Mouse (Mus musculus) hindbrain, embryonic 13.5 days (tissue): ENCODE results near the gene Lrmda. TPM values are rescaled to one million over a fixed set of nuclear protein-coding genes. Genes with fewer than 3 reads are reported as not detected.
"Not testable (repeated sequence)": the region's sequence is repeated elsewhere in the genome, so short reads cannot be mapped to it uniquely, and the experiment has no call there.

Source experiments
- ATAC-seq: fragments of 200-750 bp; cut with Nextera tagmentation; 2 replicates; pipeline ENCODE4 v1.8.0; 2017; ENCODE audit warnings: moderate TSS enrichment; ENCODE audit not compliant: low FRiP score
- H3K27ac ChIP-seq: fragments of 300-500 bp; sonication (generic); 2 replicates; pipeline ENCODE4 v1.5.1; 2015; ENCODE audit warnings: inconsistent platforms, mild to moderate bottlenecking, moderate library complexity
- H3K27me3 ChIP-seq: fragments of 300-500 bp; sonication (generic); 2 replicates; pipeline ENCODE4 v1.6.1; 2015; ENCODE audit warnings: mild to moderate bottlenecking, inconsistent platforms
- H3K36me3 ChIP-seq: fragments of 300-500 bp; sonication (generic); 2 replicates; pipeline ENCODE4 v1.6.1; 2015; ENCODE audit warnings: mild to moderate bottlenecking, inconsistent platforms
- H3K4me1 ChIP-seq: fragments of 300-500 bp; sonication (generic); replicated peaks from 2 replicates; pipeline ENCODE4 v1.6.1; 2015; ENCODE audit warnings: inconsistent platforms
- H3K4me2 ChIP-seq: fragments of 300-500 bp; sonication (generic); 2 replicates; pipeline ENCODE4 v1.6.1; 2015; ENCODE audit warnings: inconsistent platforms, mild to moderate bottlenecking, moderate library complexity
- H3K4me3 ChIP-seq: fragments of 300-500 bp; sonication (generic); 2 replicates; pipeline ENCODE4 v1.5.1; 2015; ENCODE audit warnings: mild to moderate bottlenecking, inconsistent platforms
- H3K9ac ChIP-seq: fragments of 300-500 bp; sonication (generic); 2 replicates; pipeline ENCODE4 v1.6.1; 2015; ENCODE audit warnings: mild to moderate bottlenecking, inconsistent platforms
- H3K9me3 ChIP-seq: fragments of 300-500 bp; sonication (generic); 2 replicates; pipeline ENCODE4 v1.6.1; 2016; ENCODE audit warnings: inconsistent platforms
- WGBS: fragments of 180-500 bp; shearing (Covaris S2); methylation state at CpG from one replicate; pipeline ENCODE4 v1.1.7; 2015; 5-methylcytosine and 5-hydroxymethylcytosine counted together
- polyA plus RNA-seq: library from polyadenylated mRNA; unstranded; fragments of >200 nt; fragmentation: Nextera tagmentation; extraction: Ambion mirVana; gene quantifications from 2 replicates; pipeline ENCODE4 v1.2.1, GENCODE M21; 2015

Lrmda gene
- polyA plus RNA-seq, 1 experiment from 2014 or later = 0.16 TPM

GRCm38 (mm10) chr14:22781709-22782108 is 762.2 kb downstream of the Lrmda start:
- no peak overlapping the region for H3K9ac ChIP-seq
- no peaks in the 10 kb centered on the region for H3K9me3 ChIP-seq
- no peak overlapping the region for H3K27ac ChIP-seq
- no peaks in the 10 kb centered on the region for H3K27me3 ChIP-seq
- 90% methylated on average over 2 of the region's 2 CpGs for WGBS
- H3K4me1 ChIP-seq = peaks cover 18% of the 10 kb centered on the region
- no peak for ATAC-seq
- H3K4me2 ChIP-seq = no peak overlapping the region
- H3K36me3 ChIP-seq = no peaks in the 10 kb centered on the region
- no peak overlapping the region for H3K4me3 ChIP-seq

GRCm38 (mm10) chr14:22782365-22782764 is 762.9 kb downstream of the Lrmda start:
- H3K27ac ChIP-seq = no peak overlapping the region
- no peak for ATAC-seq
- no peaks in the 10 kb centered on the region for H3K27me3 ChIP-seq
- no peak overlapping the region for H3K4me2 ChIP-seq
- no peaks in the 10 kb centered on the region for H3K36me3 ChIP-seq
- no peak overlapping the region for H3K9ac ChIP-seq
- H3K4me1 ChIP-seq = peaks cover 18% of the 10 kb centered on the region
- 56% methylated on average over 2 of the region's 2 CpGs for WGBS
- H3K4me3 ChIP-seq = no peak overlapping the region
- no peaks in the 10 kb centered on the region for H3K9me3 ChIP-seq

GRCm38 (mm10) chr14:22783211-22784161 is 764.0 kb downstream of the Lrmda start:
- Histone ChIP-seq H3K9me3 (no peaks in the 10 kb centered on the region), H3K4me3 (no peak overlapping the region), H3K4me1 (peaks cover 18% of the 10 kb centered on the region), H3K4me2 (no peak overlapping the region), H3K9ac (0 out of 2 replicates have a peak overlapping the region, but pooled peaks have one; percentile 14), H3K36me3 (no peaks in the 10 kb centered on the region), H3K27me3 (no peaks in the 10 kb centered on the region), H3K27ac (peak overlapping the region; percentile 81)
- ATAC-seq = peak; percentile 79
- WGBS = 24% methylated on average over 15 of the region's 15 CpGs

- no peak for ATAC-seq
- Histone ChIP-seq H3K9me3 (no peaks in the 10 kb centered on the region), H3K4me3 (no peak overlapping the region), H3K9ac (no peak overlapping the region), H3K4me1 (peaks cover 5% of the 10 kb centered on the region; the same call in 1 of the 2 replicates), H3K27me3 (no peaks in the 10 kb centered on the region), H3K27ac (no peak overlapping the region), H3K36me3 (no peaks in the 10 kb centered on the region), H3K4me2 (no peak overlapping the region)
- 89% methylated on average over 4 of the region's 4 CpGs for WGBS
These were observed 780.5 kb downstream of the Lrmda start for GRCm38 (mm10) chr14:22800020-22800419.

- H3K9ac ChIP-seq = no peak overlapping the region
- H3K9me3 ChIP-seq = no peaks in the 10 kb centered on the region
- ATAC-seq = no peak
- H3K27me3 ChIP-seq = no peaks in the 10 kb centered on the region
- H3K4me2 ChIP-seq = no peak overlapping the region
- no peak overlapping the region for H3K27ac ChIP-seq
- WGBS = 62% methylated on average over 13 of the region's 13 CpGs
- peaks cover 5% of the 10 kb centered on the region; the same call in 1 of the 2 replicates for H3K4me1 ChIP-seq
- no peak overlapping the region for H3K4me3 ChIP-seq
- H3K36me3 ChIP-seq = no peaks in the 10 kb centered on the region
These were observed 781.5 kb downstream of the Lrmda start for GRCm38 (mm10) chr14:22800871-22801636.

GRCm38 (mm10) chr14:22801714-22802113 is 782.2 kb downstream of the Lrmda start:
- not testable (repeated sequence) for H3K4me1 ChIP-seq, H3K9ac ChIP-seq, H3K9me3 ChIP-seq, H3K27ac ChIP-seq, H3K36me3 ChIP-seq, ATAC-seq, H3K4me2 ChIP-seq, H3K27me3 ChIP-seq, H3K4me3 ChIP-seq
- WGBS = 85% methylated on average over 4 of the region's 4 CpGs

GRCm38 (mm10) chr14:22807324-22807723 is 787.8 kb downstream of the Lrmda start:
- Histone ChIP-seq H3K9me3 (no peaks in the 10 kb centered on the region), H3K4me2 (peak overlapping the region; percentile 50; the same call in 1 of the 2 replicates), H3K4me1 (peaks cover 21% of the 10 kb centered on the region), H3K36me3 (no peaks in the 10 kb centered on the region), H3K27ac (no peak overlapping the region), H3K9ac (no peak overlapping the region), H3K27me3 (peaks cover 10% of the 10 kb centered on the region), H3K4me3 (no peak overlapping the region)
- ATAC-seq = no peak
- WGBS = 3% methylated on average over 3 of the region's 3 CpGs

- WGBS = under 1% methylated on average over 20 of the region's 20 CpGs
- H3K4me2 ChIP-seq = peak overlapping the region; percentile 50
- H3K9me3 ChIP-seq = no peaks in the 10 kb centered on the region
- peak overlapping the region; percentile 2 for H3K27ac ChIP-seq
- H3K27me3 ChIP-seq = peaks cover 10% of the 10 kb centered on the region
- H3K9ac ChIP-seq = peak overlapping the region; percentile 53; the same call in 1 of the 2 replicates
- H3K4me3 ChIP-seq = peak overlapping the region; percentile 30
- ATAC-seq = peak; percentile 83
- H3K4me1 ChIP-seq = peaks cover 21% of the 10 kb centered on the region
- H3K36me3 ChIP-seq = no peaks in the 10 kb centered on the region
These were observed 788.4 kb downstream of the Lrmda start for GRCm38 (mm10) chr14:22807726-22808594.

- no peak overlapping the region for H3K27ac ChIP-seq
- no peak overlapping the region for H3K9ac ChIP-seq
- H3K4me1 ChIP-seq = peaks cover 25% of the 10 kb centered on the region
- ATAC-seq = peak; percentile 36; the same call in 1 of the 2 replicates
- no peak overlapping the region for H3K4me3 ChIP-seq
- no peak overlapping the region for H3K4me2 ChIP-seq
- WGBS = 22% methylated on average over 5 of the region's 5 CpGs
- no peaks in the 10 kb centered on the region for H3K9me3 ChIP-seq
- no peaks in the 10 kb centered on the region for H3K36me3 ChIP-seq
- peaks cover 10% of the 10 kb centered on the region for H3K27me3 ChIP-seq
These were observed 789.2 kb downstream of the Lrmda start for GRCm38 (mm10) chr14:22808595-22809166.

- 42% methylated on average over 3 of the region's 3 CpGs for WGBS
- Histone ChIP-seq H3K36me3 (no peaks in the 10 kb centered on the region), H3K4me1 (peaks cover 28% of the 10 kb centered on the region), H3K27ac (no peak overlapping the region), H3K4me2 (no peak overlapping the region), H3K4me3 (no peak overlapping the region), H3K27me3 (peaks cover 10% of the 10 kb centered on the region), H3K9ac (no peak overlapping the region), H3K9me3 (no peaks in the 10 kb centered on the region)
- ATAC-seq = no peak
These were observed 789.7 kb downstream of the Lrmda start for GRCm38 (mm10) chr14:22809229-22809628.

GRCm38 (mm10) chr14:22810531-22810930 is 791.0 kb downstream of the Lrmda start:
- Histone ChIP-seq H3K4me3 (no peak overlapping the region), H3K4me1 (peaks cover 31% of the 10 kb centered on the region), H3K9ac (no peak overlapping the region), H3K27ac (no peak overlapping the region), H3K27me3 (peaks cover 10% of the 10 kb centered on the region), H3K36me3 (no peaks in the 10 kb centered on the region), H3K4me2 (no peak overlapping the region), H3K9me3 (no peaks in the 10 kb centered on the region)
- WGBS = 78% methylated on average over 1 of the region's 1 CpGs
- no peak for ATAC-seq
